Mouse (Mus musculus): ENCODE measurements around the gene Eri3.

- TF ChIP-seq CTCF (IDR thresholded peaks at IDR 0.05; ENCODE audit: low read depth) (no peak), EP300 (IDR thresholded peaks at IDR 0.05; ENCODE audit: low read depth) (no peak)
Observed at GRCm38 (mm10) chr4:117551144-117552000, 1.2 kb downstream of the Eri3 start.
